Mouse (Mus musculus): ENCODE data around the gene Lefty2. TPM values are rescaled to one million over a fixed set of nuclear protein-coding genes. Genes with fewer than 3 reads are reported as not detected.

The Lefty2 gene
- polyA plus RNA-seq, 1 experiment from 2014 or later = 0.14 TPM

DNA sequence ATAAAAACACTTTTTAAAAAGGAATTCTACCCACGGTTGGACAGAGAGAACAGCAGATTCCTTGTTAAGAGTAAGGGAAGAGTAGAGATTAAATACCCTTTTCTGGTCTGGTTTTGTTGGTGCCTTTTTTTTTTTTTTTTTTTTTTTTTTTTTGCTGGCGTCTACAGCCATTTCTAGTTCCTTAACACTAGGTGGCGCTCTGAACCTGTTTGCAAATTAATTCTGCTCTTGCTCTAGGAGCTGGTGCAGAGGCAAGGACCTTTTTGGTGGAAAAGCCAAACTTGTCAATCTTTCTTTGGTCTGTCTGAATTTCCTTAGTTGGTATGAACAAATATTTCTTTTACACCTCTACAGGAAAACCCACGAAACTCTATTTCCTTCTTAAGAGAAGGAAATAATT, 8.2 kb downstream of the Lefty2 start:
- WGBS = 1% methylated on average over 4 of the region's 4 CpGs
- H3K27ac ChIP-seq = no peak overlapping the region
- H3K4me1 ChIP-seq (replicated peaks) = peaks cover 15% of the 10 kb centered on the region
- no peaks in the 10 kb centered on the region for H3K9me3 ChIP-seq (replicated peaks)
- H3K9ac ChIP-seq = no peak overlapping the region
- H3K4me3 ChIP-seq = no peak overlapping the region
- H3K36me3 ChIP-seq = peaks cover 2% of the 10 kb centered on the region; the same call in 1 of the 2 replicates
- no peak for ATAC-seq (replicated peaks; ENCODE audit: insufficient number of reproducible peaks, insufficient read depth, low FRiP score, low read depth)
- no peaks in the 10 kb centered on the region for H3K27me3 ChIP-seq
- H3K4me2 ChIP-seq = no peak overlapping the region

DNA sequence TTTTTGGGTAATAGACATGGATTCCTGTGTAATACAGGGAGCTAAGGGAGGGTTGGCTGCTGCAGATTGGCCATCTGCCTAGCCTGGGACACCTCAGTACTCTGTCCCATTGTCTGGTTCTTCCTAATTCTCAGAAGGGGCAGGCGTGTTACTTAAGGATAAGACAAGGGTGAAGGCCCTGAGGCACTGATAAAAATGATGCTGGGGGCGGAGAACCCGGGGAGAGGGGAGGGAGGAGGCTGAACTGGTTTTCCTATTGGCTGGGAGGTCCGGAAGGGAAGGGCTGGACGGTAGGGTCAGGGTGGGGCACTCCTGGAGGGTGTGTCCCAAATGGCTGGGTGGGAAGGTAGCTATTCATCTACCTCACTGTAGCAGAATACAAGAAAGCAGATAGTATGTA, 10.0 kb downstream of the Lefty2 start:
- Histone ChIP-seq H3K36me3 (peaks cover 19% of the 10 kb centered on the region), H3K4me3 (no peak overlapping the region), H3K27ac (no peak overlapping the region), H3K9ac (no peak overlapping the region), H3K27me3 (no peaks in the 10 kb centered on the region), H3K4me2 (no peak overlapping the region), H3K9me3 (replicated peaks) (no peaks in the 10 kb centered on the region), H3K4me1 (replicated peaks) (peaks cover 15% of the 10 kb centered on the region)
- 30% methylated on average over 5 of the region's 5 CpGs for WGBS
- ATAC-seq (replicated peaks; ENCODE audit: insufficient number of reproducible peaks, insufficient read depth, low FRiP score, low read depth) = no peak

DNA sequence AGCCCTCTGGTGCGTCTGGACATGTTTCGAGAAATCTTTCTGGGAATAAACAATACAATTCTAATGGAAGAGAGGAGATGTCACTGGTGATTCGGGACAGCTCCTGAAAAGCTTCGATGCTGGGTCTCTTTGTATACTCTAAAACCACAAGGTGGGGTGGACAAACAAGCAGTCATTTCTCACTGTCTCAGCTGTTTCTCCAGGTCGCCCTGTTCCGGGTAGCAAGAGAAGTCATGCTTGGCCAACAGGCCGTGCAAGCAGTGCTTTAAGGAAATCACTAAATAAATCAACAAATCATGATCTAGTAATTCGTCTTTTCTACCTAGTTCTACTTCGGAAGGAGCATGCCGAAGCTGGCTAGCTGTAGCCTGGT, 10.7 kb downstream of the Lefty2 start:
- Histone ChIP-seq H3K27me3 (no peaks in the 10 kb centered on the region), H3K9me3 (replicated peaks) (no peaks in the 10 kb centered on the region), H3K4me2 (peak overlapping the region; percentile 84), H3K9ac (peak overlapping the region; percentile 44), H3K4me3 (peak overlapping the region; percentile 81), H3K4me1 (replicated peaks) (peaks cover 15% of the 10 kb centered on the region), H3K27ac (peak overlapping the region; percentile 66), H3K36me3 (peaks cover 24% of the 10 kb centered on the region)
- ATAC-seq (replicated peaks; ENCODE audit: insufficient number of reproducible peaks, insufficient read depth, low FRiP score, low read depth) = no peak
- 36% methylated on average over 10 of the region's 10 CpGs for WGBS

DNA sequence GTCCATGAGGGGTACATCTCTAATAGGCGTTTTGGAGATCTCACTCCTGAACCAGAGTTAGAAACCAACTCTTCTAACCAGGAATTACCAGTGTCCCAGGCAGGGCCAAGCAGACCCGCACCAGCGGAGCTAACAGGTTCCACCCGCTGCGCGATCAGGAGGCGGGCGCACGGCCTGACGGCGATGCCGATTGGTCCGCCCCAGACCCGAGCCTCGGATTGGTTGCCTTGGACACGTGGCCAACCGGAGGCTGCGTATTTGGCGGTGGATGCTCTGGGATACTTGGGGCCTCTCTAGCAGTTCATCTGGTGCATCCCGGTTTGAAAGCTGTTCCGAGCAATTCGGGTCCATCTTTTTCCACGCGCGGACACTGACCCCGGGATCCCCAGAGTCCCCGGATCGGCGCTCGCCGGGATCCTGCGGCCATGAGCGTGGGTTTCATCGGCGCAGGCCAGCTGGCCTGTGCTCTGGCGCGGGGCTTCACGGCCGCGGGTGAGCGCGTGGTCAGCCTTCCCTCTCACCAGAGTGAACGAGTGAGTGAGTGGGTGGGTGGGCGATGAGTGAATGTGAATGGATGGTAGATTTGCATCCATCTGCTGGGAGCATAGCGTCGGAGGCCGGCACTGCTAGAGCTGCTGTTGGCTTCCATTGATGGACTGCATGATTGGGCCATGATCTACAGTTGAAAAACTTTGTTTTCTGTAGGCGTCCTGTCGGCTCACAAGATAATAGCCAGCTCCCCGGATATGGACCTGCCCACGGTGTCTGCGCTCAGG, 11.3 kb downstream of the Lefty2 start, which contains the start of gene Pycr2:
Gene Pycr2 (plus strand): TSS at position 255 of the 776 bp plus-strand sequence.
- Histone ChIP-seq H3K27me3 (no peaks in the 10 kb centered on the region), H3K9me3 (replicated peaks) (no peaks in the 10 kb centered on the region), H3K27ac (peak within 1 kb of the TSS; percentile 74), H3K4me1 (replicated peaks) (peaks cover 15% of the 10 kb centered on the region), H3K4me2 (peak within 1 kb of the TSS; percentile 84), H3K4me3 (peak within 1 kb of the TSS; percentile 81), H3K9ac (peak within 1 kb of the TSS; percentile 84), H3K36me3 (peaks cover 24% of the 10 kb centered on the region)
- ATAC-seq (replicated peaks; ENCODE audit: insufficient number of reproducible peaks, insufficient read depth, low FRiP score, low read depth) = peak; percentile 99
- WGBS = under 1% methylated on average over 52 of the region's 52 CpGs

DNA sequence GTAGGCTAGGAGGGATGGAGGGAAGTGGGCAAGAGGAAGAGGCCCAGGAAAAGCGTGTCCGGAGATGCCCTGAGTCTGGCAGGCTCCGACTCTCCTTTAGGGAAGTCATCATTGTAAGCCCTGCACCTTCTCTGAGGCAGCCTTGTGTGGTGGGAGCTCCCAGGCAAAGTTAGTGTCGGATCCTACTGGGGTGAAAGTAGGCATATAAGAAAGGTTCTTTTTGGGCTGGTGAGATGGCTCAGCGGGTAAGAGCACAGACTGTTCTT, 11.8 kb downstream of the Lefty2 start:
- Histone ChIP-seq H3K27me3 (no peaks in the 10 kb centered on the region), H3K4me2 (peak overlapping the region; percentile 84), H3K4me3 (peak overlapping the region; percentile 81), H3K27ac (peak overlapping the region; percentile 74; the same call in 1 of the 2 replicates), H3K9me3 (replicated peaks) (no peaks in the 10 kb centered on the region), H3K36me3 (peaks cover 24% of the 10 kb centered on the region), H3K9ac (peak overlapping the region; percentile 84), H3K4me1 (replicated peaks) (peaks cover 15% of the 10 kb centered on the region)
- ATAC-seq (replicated peaks; ENCODE audit: insufficient number of reproducible peaks, insufficient read depth, low FRiP score, low read depth) = no peak
- WGBS = 3% methylated on average over 5 of the region's 5 CpGs

DNA sequence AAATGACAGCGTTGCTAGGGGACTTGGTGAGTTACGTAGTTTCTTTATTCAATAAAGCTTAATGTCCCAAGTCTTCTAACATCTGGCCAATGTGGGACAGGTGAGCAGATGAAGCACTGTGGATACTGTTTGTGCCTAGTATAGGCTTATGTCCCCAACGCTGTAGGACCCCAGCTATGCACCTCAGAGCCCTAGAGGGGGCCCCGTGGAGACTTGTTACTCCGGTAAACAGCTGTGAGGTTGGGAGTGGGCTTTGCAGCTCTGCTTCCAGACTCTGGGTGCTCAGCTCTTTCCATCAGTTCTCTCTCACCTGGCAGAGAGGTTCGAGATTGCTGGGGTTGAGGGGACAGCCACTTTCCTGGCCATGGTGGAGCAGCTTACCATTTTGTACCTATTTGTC, 12.4 kb downstream of the Lefty2 start:
- WGBS = 66% methylated on average over 6 of the region's 6 CpGs
- Histone ChIP-seq H3K9ac (no peak overlapping the region; the same call in 1 of the 2 replicates), H3K27ac (no peak overlapping the region)

DNA sequence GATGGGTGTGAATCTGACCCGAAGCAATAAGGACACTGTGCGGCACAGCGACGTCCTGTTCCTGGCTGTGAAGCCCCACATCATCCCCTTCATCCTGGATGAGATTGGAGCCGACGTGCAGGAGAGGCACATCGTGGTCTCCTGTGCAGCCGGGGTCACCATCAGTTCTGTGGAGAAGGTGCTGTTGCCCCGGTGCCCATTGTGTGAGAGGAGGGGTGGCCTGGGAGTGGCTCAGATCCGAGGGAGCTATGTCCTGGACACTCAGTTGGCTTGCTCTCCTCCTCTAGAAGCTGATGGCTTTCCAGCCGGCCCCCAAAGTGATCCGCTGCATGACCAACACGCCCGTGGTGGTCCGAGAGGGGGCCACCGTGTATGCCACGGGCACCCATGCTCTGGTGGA, 13.0 kb downstream of the Lefty2 start:
- H3K4me3 ChIP-seq = no peak overlapping the region

More for the DNA sequence above, 12.4 kb downstream of the Lefty2 start:
- H3K9me3 ChIP-seq (replicated peaks) = no peaks in the 10 kb centered on the region
- no peak for ATAC-seq (replicated peaks; ENCODE audit: insufficient number of reproducible peaks, insufficient read depth, low FRiP score, low read depth)
- H3K4me3 ChIP-seq = peak overlapping the region; percentile 14; the same call in 1 of the 2 replicates
- H3K27me3 ChIP-seq = no peaks in the 10 kb centered on the region
- peak overlapping the region; percentile 84 for H3K4me2 ChIP-seq
- peaks cover 15% of the 10 kb centered on the region for H3K4me1 ChIP-seq (replicated peaks)
- peaks cover 24% of the 10 kb centered on the region for H3K36me3 ChIP-seq

DNA sequence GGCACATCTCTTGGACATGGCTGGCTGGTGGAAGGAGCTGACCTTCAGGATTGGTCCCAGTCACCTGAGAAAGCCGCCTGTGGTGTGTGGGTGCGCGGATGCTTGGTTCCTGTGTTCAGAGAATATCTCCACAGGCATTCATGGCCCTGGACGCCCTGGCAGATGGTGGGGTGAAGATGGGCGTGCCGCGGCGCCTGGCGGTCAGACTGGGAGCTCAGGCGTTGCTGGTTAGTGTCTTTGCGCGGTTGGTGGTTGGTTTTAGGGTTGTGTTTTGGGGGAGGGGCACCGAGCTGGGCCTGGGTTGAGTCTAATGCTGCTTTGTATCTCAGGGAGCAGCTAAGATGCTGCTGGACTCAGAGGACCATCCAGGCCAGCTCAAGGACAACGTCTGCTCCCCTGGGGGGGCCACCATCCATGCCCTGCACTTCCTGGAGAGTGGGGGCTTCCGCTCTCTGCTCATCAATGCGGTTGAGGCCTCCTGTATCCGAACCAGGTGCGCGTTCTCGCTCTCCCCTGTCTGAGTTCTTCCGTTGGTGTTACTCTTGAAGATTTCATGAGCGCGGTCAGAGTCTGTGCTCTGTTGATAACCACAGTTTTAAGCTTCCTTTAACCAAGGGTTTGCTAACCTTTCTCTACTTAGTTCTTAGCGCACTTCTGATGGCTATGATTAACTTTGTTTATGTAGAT, 13.7 kb downstream of the Lefty2 start:
- WGBS = 90% methylated on average over 24 of the region's 24 CpGs
- no peaks in the 10 kb centered on the region for H3K9me3 ChIP-seq (replicated peaks)
- no peak overlapping the region for H3K27ac ChIP-seq
- ATAC-seq (replicated peaks; ENCODE audit: insufficient number of reproducible peaks, insufficient read depth, low FRiP score, low read depth) = no peak
- no peak overlapping the region for H3K4me3 ChIP-seq
- no peaks in the 10 kb centered on the region for H3K27me3 ChIP-seq
- peaks cover 17% of the 10 kb centered on the region for H3K4me1 ChIP-seq (replicated peaks)
- H3K36me3 ChIP-seq = peaks cover 24% of the 10 kb centered on the region
- H3K9ac ChIP-seq = no peak overlapping the region
- no peak overlapping the region for H3K4me2 ChIP-seq

More for the DNA sequence above, 13.0 kb downstream of the Lefty2 start:
- H3K27me3 ChIP-seq = no peaks in the 10 kb centered on the region
- no peak overlapping the region for H3K9ac ChIP-seq
- H3K4me2 ChIP-seq = peak overlapping the region; percentile 84; the same call in 1 of the 2 replicates
- H3K9me3 ChIP-seq (replicated peaks) = no peaks in the 10 kb centered on the region
- no peak overlapping the region for H3K27ac ChIP-seq
- H3K36me3 ChIP-seq = peaks cover 24% of the 10 kb centered on the region
- 93% methylated on average over 17 of the region's 17 CpGs for WGBS
- ATAC-seq (replicated peaks; ENCODE audit: insufficient number of reproducible peaks, insufficient read depth, low FRiP score, low read depth) = no peak
- H3K4me1 ChIP-seq (replicated peaks) = peaks cover 15% of the 10 kb centered on the region

DNA sequence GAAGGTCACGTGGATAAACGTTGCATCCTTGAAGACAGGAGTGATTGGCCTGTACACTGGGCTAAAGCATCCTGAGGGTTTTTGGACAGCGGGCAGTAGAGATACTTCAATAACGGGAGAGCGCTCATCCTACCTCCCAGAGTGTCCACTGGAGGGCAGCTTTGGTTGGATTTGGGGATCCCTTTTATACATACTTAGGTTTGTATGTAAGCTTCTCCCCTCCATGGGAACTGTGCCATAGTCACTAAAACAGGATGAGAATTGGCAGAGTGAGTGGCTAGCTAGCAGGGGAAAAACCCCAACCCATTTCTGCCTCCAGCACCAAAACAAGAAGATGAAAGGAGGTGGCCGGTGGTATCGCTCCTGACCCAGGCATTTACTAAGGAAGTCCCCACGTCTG, 18.2 kb downstream of the Lefty2 start:
- Histone ChIP-seq H3K9me3 (replicated peaks) (no peaks in the 10 kb centered on the region), H3K9ac (no peak overlapping the region), H3K4me2 (peak overlapping the region; percentile 46), H3K27ac (no peak overlapping the region), H3K4me3 (no peak overlapping the region), H3K4me1 (replicated peaks) (peaks cover 15% of the 10 kb centered on the region), H3K27me3 (no peaks in the 10 kb centered on the region), H3K36me3 (peaks cover 22% of the 10 kb centered on the region)
- WGBS = 34% methylated on average over 8 of the region's 8 CpGs
- no peak; the same call in 1 of the 2 replicates for ATAC-seq (replicated peaks; ENCODE audit: insufficient number of reproducible peaks, insufficient read depth, low FRiP score, low read depth)

DNA sequence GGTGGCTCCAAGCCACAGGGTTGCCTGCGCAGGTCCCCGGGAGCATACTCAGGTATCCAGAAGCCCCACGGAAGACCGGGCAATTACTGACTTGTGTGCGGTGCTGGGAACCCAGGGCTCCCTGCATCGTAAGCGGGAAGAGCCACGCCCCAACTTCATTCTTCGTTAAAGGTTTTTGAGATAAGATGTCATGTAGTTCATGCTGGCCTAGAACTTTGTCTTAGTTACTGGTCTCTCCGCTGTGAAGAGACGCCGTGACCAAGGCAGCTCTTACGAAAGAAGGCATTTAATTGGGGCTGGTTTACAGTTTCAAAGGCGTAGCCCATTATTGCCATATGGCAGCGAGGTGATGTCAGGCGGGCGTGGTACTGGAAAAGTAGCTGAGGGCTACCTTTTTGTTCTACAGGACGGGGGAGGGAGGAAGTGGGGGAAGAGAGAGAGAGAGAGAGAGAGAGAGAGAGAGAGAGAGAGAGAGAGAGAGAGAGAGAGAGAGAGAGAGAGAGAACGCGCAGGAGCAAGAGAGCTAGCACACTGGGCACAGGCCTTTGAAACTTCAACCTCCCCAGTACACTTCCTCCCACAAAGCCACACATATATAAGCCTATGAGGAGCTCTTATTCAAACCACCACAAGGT, 18.9 kb downstream of the Lefty2 start:
- Histone ChIP-seq H3K4me2 (peak overlapping the region; percentile 46), H3K9ac (no peak overlapping the region), H3K27me3 (no peaks in the 10 kb centered on the region), H3K9me3 (replicated peaks) (no peaks in the 10 kb centered on the region), H3K36me3 (peaks cover 17% of the 10 kb centered on the region), H3K27ac (no peak overlapping the region), H3K4me3 (peak overlapping the region; percentile 2; the same call in 1 of the 2 replicates), H3K4me1 (replicated peaks) (peaks cover 15% of the 10 kb centered on the region)
- WGBS = 43% methylated on average over 20 of the region's 20 CpGs
- ATAC-seq (replicated peaks; ENCODE audit: insufficient number of reproducible peaks, insufficient read depth, low FRiP score, low read depth) = no peak

DNA sequence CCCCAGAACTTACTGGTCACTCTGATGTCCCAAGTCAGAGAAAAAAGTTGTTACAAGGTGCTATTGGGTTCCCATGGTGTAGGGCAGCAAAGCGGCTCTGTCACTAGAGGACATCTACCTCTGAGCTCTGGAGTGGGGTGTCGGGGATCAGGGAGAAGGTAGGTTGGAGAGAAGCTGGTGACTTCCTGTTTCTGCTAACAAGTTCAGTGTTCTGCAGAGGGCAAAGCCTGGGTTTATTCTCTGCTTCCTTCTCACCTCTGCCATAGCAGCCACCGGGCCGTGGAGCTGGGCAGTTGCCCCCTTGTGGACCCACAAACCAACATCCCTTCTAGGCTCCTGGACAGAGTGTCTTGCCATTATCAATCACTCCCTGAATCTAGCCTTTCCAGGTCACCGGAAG, 19.9 kb downstream of the Lefty2 start:
- peaks cover 7% of the 10 kb centered on the region for H3K36me3 ChIP-seq
- no peak overlapping the region for H3K9ac ChIP-seq
- no peak overlapping the region for H3K4me3 ChIP-seq
- H3K27me3 ChIP-seq = no peaks in the 10 kb centered on the region
- H3K4me2 ChIP-seq = no peak overlapping the region
- no peaks in the 10 kb centered on the region for H3K9me3 ChIP-seq (replicated peaks)
- ATAC-seq (replicated peaks; ENCODE audit: insufficient number of reproducible peaks, insufficient read depth, low FRiP score, low read depth) = no peak
- peaks cover 15% of the 10 kb centered on the region for H3K4me1 ChIP-seq (replicated peaks)
- no peak overlapping the region for H3K27ac ChIP-seq
- WGBS = 77% methylated on average over 5 of the region's 5 CpGs
